Mouse (Mus musculus) kidney, embryonic 14.5 days (tissue): ENCODE measurements around the gene Igf2r. TPM values are rescaled to one million over a fixed set of nuclear protein-coding genes. Genes with fewer than 3 reads are reported as not detected.

Source experiments
- ATAC-seq: fragments of 200-750 bp; cut with Nextera tagmentation; 2 replicates; pipeline ENCODE4 v1.8.0; 2017; ENCODE audit warnings: moderate number of reproducible peaks, mild to moderate bottlenecking, moderate TSS enrichment, moderate library complexity; ENCODE audit not compliant: low FRiP score, low TSS enrichment
- H3K27ac ChIP-seq: fragments of 300-500 bp; sonication (generic); 2 replicates; pipeline ENCODE4 v1.5.1; 2014; ENCODE audit warnings: low read depth, mild to moderate bottlenecking, low read length, moderate library complexity, mixed read lengths
- H3K27me3 ChIP-seq: fragments of 300-500 bp; sonication (generic); 2 replicates; pipeline ENCODE4 v1.6.1; 2014; ENCODE audit warnings: mild to moderate bottlenecking, low read length; ENCODE audit not compliant: control insufficient read depth, insufficient read depth
- H3K36me3 ChIP-seq: fragments of 300-500 bp; sonication (generic); 2 replicates; pipeline ENCODE4 v1.6.1; 2014; ENCODE audit warnings: low read length, mixed read lengths; ENCODE audit not compliant: control insufficient read depth, insufficient read depth
- H3K4me1 ChIP-seq: fragments of 300-500 bp; sonication (generic); 2 replicates; pipeline ENCODE4 v1.6.1; 2014; ENCODE audit warnings: low read length, mixed read lengths; ENCODE audit not compliant: control insufficient read depth, insufficient read depth
- H3K4me2 ChIP-seq: fragments of 300-500 bp; sonication (generic); replicated peaks from 2 replicates; pipeline ENCODE4 v1.6.1; 2014; ENCODE audit warnings: low read depth, mild to moderate bottlenecking, low read length
- H3K4me3 ChIP-seq: fragments of 300-500 bp; sonication (generic); 2 replicates; pipeline ENCODE4 v1.5.1; 2014; ENCODE audit warnings: mild to moderate bottlenecking, low read length
- H3K9ac ChIP-seq: fragments of 300-500 bp; sonication (generic); 2 replicates; pipeline ENCODE4 v1.6.1; 2014; ENCODE audit warnings: low read depth, mild to moderate bottlenecking, low read length, moderate library complexity
- H3K9me3 ChIP-seq: fragments of 300-500 bp; sonication (generic); 2 replicates; pipeline ENCODE4 v1.6.1; 2016; ENCODE audit warnings: low read length; ENCODE audit not compliant: control insufficient read depth
- WGBS: fragments of 180-500 bp; shearing (Covaris S2); extraction: QIAGEN DNeasy Blood & Tissue Kit; methylation state at CpG from one replicate; pipeline ENCODE4 v1.1.7; 2014; 5-methylcytosine and 5-hydroxymethylcytosine counted together
- polyA plus RNA-seq: library from polyadenylated mRNA; unstranded; fragments of >200 nt; fragmentation: Nextera tagmentation; extraction: Ambion mirVana; gene quantifications from 2 replicates; pipeline ENCODE4 v1.2.1, GENCODE M21; 2014

Gene Igf2r
- polyA plus RNA-seq, 1 experiment from 2014 or later: 37.8 TPM

DNA sequence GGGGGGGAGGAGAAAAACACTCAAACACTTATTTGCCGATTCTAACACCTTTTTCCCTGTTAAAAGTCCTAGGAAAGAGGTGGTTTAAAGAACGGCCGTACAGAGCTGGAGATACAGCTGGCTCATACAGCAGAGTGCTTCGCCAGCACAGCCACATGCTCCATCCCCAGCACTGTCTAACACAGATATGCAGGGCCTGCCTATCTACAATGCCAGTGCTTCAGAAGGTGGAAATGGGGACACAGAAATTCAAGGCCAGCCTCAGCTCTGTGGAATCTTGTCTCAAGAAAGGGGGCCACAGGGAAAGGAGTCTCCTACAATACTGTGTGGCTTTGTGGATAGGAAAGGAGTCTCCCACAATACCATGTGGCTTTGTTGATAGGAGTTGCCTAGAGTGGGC lies 52.0 kb downstream of the Igf2r start:
- Histone ChIP-seq H3K4me1 (peaks cover 2% of the 10 kb centered on the region; the same call in 1 of the 2 replicates), H3K4me3 (no peak overlapping the region), H3K9me3 (no peaks in the 10 kb centered on the region), H3K27ac (no peak overlapping the region), H3K27me3 (no peaks in the 10 kb centered on the region), H3K36me3 (peaks cover 72% of the 10 kb centered on the region), H3K9ac (no peak overlapping the region), H3K4me2 (no peak overlapping the region)
- ATAC-seq: no peak
- 58% methylated on average over 4 of the region's 4 CpGs for WGBS

GRCm38 (mm10) chr17:12715032-12715431 lies 54.4 kb downstream of the Igf2r start:
- ATAC-seq: no peak
- peaks cover 81% of the 10 kb centered on the region for H3K36me3 ChIP-seq

GRCm38 (mm10) chr17:12714080-12714561 lies 55.3 kb downstream of the Igf2r start:
- whole genome bisulfite sequencing: 80% methylated on average over 5 of the region's 5 CpGs
- H3K27ac ChIP-seq: no peak overlapping the region

More at GRCm38 (mm10) chr17:12715032-12715431, 54.4 kb downstream of the Igf2r start:
- no peaks in the 10 kb centered on the region for H3K27me3 ChIP-seq
- H3K4me3 ChIP-seq: no peak overlapping the region
- H3K9me3 ChIP-seq: no peaks in the 10 kb centered on the region
- no peak overlapping the region for H3K9ac ChIP-seq
- 76% methylated on average over 1 of the region's 1 CpGs for WGBS
- H3K4me2 ChIP-seq: no peak overlapping the region
- no peak overlapping the region for H3K27ac ChIP-seq
- no peaks in the 10 kb centered on the region for H3K4me1 ChIP-seq

GRCm38 (mm10) chr17:12712993-12713392 lies 56.5 kb downstream of the Igf2r start:
- H3K4me1 ChIP-seq: no peaks in the 10 kb centered on the region
- H3K27ac ChIP-seq: no peak overlapping the region
- no peak for ATAC-seq
- no peaks in the 10 kb centered on the region for H3K27me3 ChIP-seq
- no peak overlapping the region for H3K4me2 ChIP-seq
- 80% methylated on average over 3 of the region's 3 CpGs for WGBS
- peaks cover 79% of the 10 kb centered on the region for H3K36me3 ChIP-seq
- no peaks in the 10 kb centered on the region for H3K9me3 ChIP-seq
- H3K4me3 ChIP-seq: no peak overlapping the region
- no peak overlapping the region for H3K9ac ChIP-seq

More at GRCm38 (mm10) chr17:12714080-12714561, 55.3 kb downstream of the Igf2r start:
- no peaks in the 10 kb centered on the region for H3K9me3 ChIP-seq
- no peaks in the 10 kb centered on the region for H3K4me1 ChIP-seq
- H3K36me3 ChIP-seq: peaks cover 79% of the 10 kb centered on the region
- no peak for ATAC-seq
- no peak overlapping the region for H3K9ac ChIP-seq
- H3K4me2 ChIP-seq: no peak overlapping the region
- no peaks in the 10 kb centered on the region for H3K27me3 ChIP-seq
- no peak overlapping the region for H3K4me3 ChIP-seq

- H3K27me3 ChIP-seq: no peaks in the 10 kb centered on the region
- no peak overlapping the region for H3K27ac ChIP-seq
- no peaks in the 10 kb centered on the region for H3K4me1 ChIP-seq
- peaks cover 75% of the 10 kb centered on the region for H3K36me3 ChIP-seq
- no peak overlapping the region for H3K4me2 ChIP-seq
- no peaks in the 10 kb centered on the region for H3K9me3 ChIP-seq
- no peak overlapping the region for H3K9ac ChIP-seq
- no peak for ATAC-seq
- H3K4me3 ChIP-seq: no peak overlapping the region
Observed at GRCm38 (mm10) chr17:12712191-12712590, 57.3 kb downstream of the Igf2r start.

- H3K27me3 ChIP-seq: no peaks in the 10 kb centered on the region
- WGBS: 98% methylated on average over 2 of the region's 2 CpGs
- H3K9me3 ChIP-seq: no peaks in the 10 kb centered on the region
- no peak overlapping the region for H3K27ac ChIP-seq
- no peak overlapping the region for H3K4me3 ChIP-seq
- H3K4me1 ChIP-seq: no peaks in the 10 kb centered on the region
- peaks cover 64% of the 10 kb centered on the region for H3K36me3 ChIP-seq
- no peak overlapping the region for H3K9ac ChIP-seq
- no peak overlapping the region for H3K4me2 ChIP-seq
- ATAC-seq: no peak
Observed at GRCm38 (mm10) chr17:12710976-12711375, 58.5 kb downstream of the Igf2r start.

DNA sequence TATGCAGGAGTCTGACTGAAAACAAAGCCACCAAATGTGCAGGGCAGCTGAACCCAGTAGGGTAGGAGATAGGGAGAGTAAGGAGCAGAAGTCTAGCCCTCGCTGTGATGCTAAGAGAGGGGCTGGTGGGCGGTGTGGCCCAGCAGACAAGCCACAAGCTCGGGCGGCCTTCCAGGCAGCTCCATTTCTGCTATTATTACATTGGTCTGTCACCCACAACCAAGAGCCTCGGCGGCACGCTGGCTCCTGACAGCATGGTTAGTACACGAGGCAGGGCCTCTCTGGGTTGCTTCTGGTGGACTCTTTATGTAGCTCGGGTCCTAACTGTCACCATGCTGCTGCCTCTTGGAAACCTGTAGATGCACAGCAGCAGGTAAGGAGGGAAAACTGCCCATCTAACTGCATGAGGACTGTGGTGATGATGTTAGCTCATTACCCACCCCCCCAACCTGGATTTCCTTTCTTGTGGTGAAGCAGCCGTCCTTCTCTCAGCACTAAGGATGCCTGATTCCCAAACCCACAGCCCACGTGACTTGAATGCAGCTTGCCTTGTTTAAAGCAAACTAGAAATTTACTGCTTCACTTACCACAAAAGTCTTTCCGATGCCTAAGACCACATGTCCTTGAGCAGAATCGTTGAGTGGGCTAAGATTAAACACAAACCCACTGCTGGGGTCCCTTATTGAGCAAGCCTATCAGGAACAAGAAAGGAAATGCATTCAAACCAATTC lies 59.2 kb downstream of the Igf2r start:
- 86% methylated on average over 13 of the region's 13 CpGs for WGBS
- Histone ChIP-seq H3K9ac (no peak overlapping the region), H3K4me2 (no peak overlapping the region), H3K9me3 (no peaks in the 10 kb centered on the region), H3K27ac (no peak overlapping the region), H3K36me3 (peaks cover 56% of the 10 kb centered on the region), H3K27me3 (no peaks in the 10 kb centered on the region), H3K4me3 (no peak overlapping the region), H3K4me1 (no peaks in the 10 kb centered on the region)
- ATAC-seq: no peak

DNA sequence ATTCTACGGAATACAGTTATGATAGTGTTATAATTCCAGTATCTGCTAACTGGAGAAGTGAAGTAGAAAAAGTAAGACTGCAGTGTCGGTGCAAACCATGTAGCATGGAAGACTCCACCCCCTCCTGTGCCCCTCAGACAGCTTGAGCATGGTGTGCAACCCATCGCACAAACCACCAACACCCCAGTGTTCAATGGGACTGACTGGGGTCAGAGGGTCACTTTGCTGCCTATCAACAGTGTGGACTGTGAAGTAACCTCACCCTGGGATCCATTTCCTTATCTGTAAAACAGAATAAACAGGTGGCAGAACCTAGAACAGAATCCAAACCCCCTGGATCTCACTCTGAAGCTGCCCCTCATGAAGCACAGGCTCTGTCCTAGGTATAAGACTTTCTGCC lies 61.1 kb downstream of the Igf2r start:
- ATAC-seq: no peak
- Histone ChIP-seq H3K9me3 (no peaks in the 10 kb centered on the region), H3K27ac (no peak overlapping the region), H3K4me2 (no peak overlapping the region), H3K9ac (no peak overlapping the region), H3K27me3 (no peaks in the 10 kb centered on the region), H3K4me1 (no peaks in the 10 kb centered on the region), H3K36me3 (peaks cover 59% of the 10 kb centered on the region), H3K4me3 (no peak overlapping the region)
- 93% methylated on average over 3 of the region's 3 CpGs for WGBS

DNA sequence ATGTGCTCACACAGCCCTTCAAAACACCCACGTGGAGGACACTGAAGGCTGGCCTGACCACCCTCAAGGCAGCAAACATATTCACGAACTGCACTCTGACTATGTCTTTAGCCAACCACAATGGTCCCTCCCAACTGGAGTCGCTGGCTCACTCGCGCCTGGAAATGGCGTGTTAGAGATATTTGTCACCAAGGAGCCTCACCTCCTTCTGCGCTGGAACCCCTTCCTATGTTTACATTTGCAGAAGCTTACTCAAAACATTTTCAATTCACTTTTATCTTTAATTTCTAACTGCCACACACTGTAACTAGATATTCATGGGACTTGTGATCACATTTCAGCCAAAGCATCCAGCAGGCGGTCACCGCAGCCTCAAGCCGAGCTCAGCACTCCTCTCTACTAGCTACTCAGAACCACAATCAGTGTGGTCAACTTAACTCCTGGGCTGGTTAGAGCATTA lies 62.8 kb downstream of the Igf2r start:
- Histone ChIP-seq H3K9me3 (no peaks in the 10 kb centered on the region), H3K4me1 (no peaks in the 10 kb centered on the region), H3K4me2 (no peak overlapping the region), H3K36me3 (peaks cover 66% of the 10 kb centered on the region), H3K4me3 (no peak overlapping the region), H3K27ac (no peak overlapping the region), H3K27me3 (no peaks in the 10 kb centered on the region), H3K9ac (no peak overlapping the region)
- WGBS: 82% methylated on average over 10 of the region's 10 CpGs
- ATAC-seq: no peak
